In genomic region chr11:85833081-85833521, GRCm38 (mm10) we compare ENCODE assay signal across 7 mouse cellular contexts. TPM values are rescaled to one million over a fixed set of nuclear protein-coding genes. Genes with fewer than 3 reads are reported as not detected.
A peak's percentile ranks its signal among the peaks of the same experiment; 100 is the strongest.
DNase-seq lines count a peak whose midpoint lies in the region; ATAC-seq and TF ChIP-seq lines count a peak whose summit lies in the region.

No protein-coding gene starts in this region.

- no peak for DNase-seq in testis, postnatal 10 days (ENCODE audit: low spot score)
- peak; percentile 37 for DNase-seq in forebrain, embryonic 14.5 days (ENCODE audit: low spot score)
- peak; percentile 70 for DNase-seq in limb, embryonic 11.5 days (ENCODE audit: low spot score)
- no peak for DNase-seq in left cerebral cortex, adult 8-10 months (ENCODE audit: low spot score in 2 of 2)
- DNase-seq in thymus, postnatal 0 days (ENCODE audit: low spot score) = no peak

- peaks cover 4% of the 10 kb centered on the region for H3K27me3 ChIP-seq in testis, adult 2 months (ENCODE audit: control insufficient read depth, insufficient read depth, low read length)
- H3K27me3 ChIP-seq in forebrain, embryonic 14.5 days (replicated peaks; ENCODE audit: control insufficient read depth, insufficient read depth, low read length) = peaks cover 81% of the 10 kb centered on the region
- peaks cover 75% of the 10 kb centered on the region for H3K27me3 ChIP-seq in limb, embryonic 11.5 days (ENCODE audit: control insufficient read depth, insufficient read depth, low read length)
- peaks cover 96% of the 10 kb centered on the region for H3K27me3 ChIP-seq in neural tube, embryonic 12.5 days (replicated peaks)

- 1% methylated on average over 21 of the region's 54 CpGs for WGBS in forebrain, embryonic 14.5 days
- WGBS in limb, embryonic 11.5 days = under 1% methylated on average over 38 of the region's 54 CpGs
- under 1% methylated on average over 30 of the region's 54 CpGs for WGBS in neural tube, embryonic 12.5 days

- H3K9ac ChIP-seq in forebrain, embryonic 14.5 days (ENCODE audit: low read length) = peak overlapping the region; percentile 41; the same call in 1 of the 2 replicates
- peak overlapping the region; percentile 82 for H3K9ac ChIP-seq in limb, embryonic 11.5 days (ENCODE audit: low read length)
- peak overlapping the region; percentile 65 for H3K9ac ChIP-seq in neural tube, embryonic 12.5 days

- H3K4me3 ChIP-seq in testis, adult 2 months (ENCODE audit: control insufficient read depth, low read depth, low read length) = peak overlapping the region; percentile 63
- peak overlapping the region; percentile 29 for H3K4me3 ChIP-seq in forebrain, embryonic 14.5 days (ENCODE audit: low read depth, low read length)
- peak overlapping the region; percentile 61 for H3K4me3 ChIP-seq in limb, embryonic 11.5 days (ENCODE audit: low read depth, low read length)
- peak overlapping the region; percentile 46 for H3K4me3 ChIP-seq in neural tube, embryonic 12.5 days

- peak; percentile 16; the same call in 1 of the 2 replicates for ATAC-seq in forebrain, embryonic 14.5 days
- no peak for ATAC-seq in limb, embryonic 11.5 days (ENCODE audit: insufficient number of reproducible peaks, low FRiP score, low TSS enrichment, low read depth)
- no peak for ATAC-seq in neural tube, embryonic 12.5 days (ENCODE audit: low FRiP score, low read depth)

- no peaks in the 10 kb centered on the region for H3K36me3 ChIP-seq in testis, adult 2 months (ENCODE audit: control insufficient read depth, insufficient read depth, low read length)
- no peaks in the 10 kb centered on the region for H3K36me3 ChIP-seq in forebrain, embryonic 14.5 days (ENCODE audit: control insufficient read depth, insufficient read depth, low read length)
- no peaks in the 10 kb centered on the region for H3K36me3 ChIP-seq in limb, embryonic 11.5 days (ENCODE audit: control insufficient read depth, insufficient read depth, low read length)
- no peaks in the 10 kb centered on the region for H3K36me3 ChIP-seq in neural tube, embryonic 12.5 days

- peaks cover 34% of the 10 kb centered on the region for H3K4me1 ChIP-seq in testis, adult 2 months (ENCODE audit: control insufficient read depth, insufficient read depth, low read length)
- peaks cover 13% of the 10 kb centered on the region for H3K4me1 ChIP-seq in forebrain, embryonic 14.5 days (ENCODE audit: control insufficient read depth, insufficient read depth, low read length)
- peaks cover 37% of the 10 kb centered on the region for H3K4me1 ChIP-seq in limb, embryonic 11.5 days (ENCODE audit: control insufficient read depth, insufficient read depth, low read length)
- H3K4me1 ChIP-seq in neural tube, embryonic 12.5 days = peaks cover 38% of the 10 kb centered on the region

- TF ChIP-seq POLR2A in testis, adult 2 months (IDR thresholded peaks at IDR 0.05; ENCODE audit: control insufficient read depth, low read depth, low read length) = no peak

- peak overlapping the region; percentile 60 for H3K4me2 ChIP-seq in forebrain, embryonic 14.5 days (ENCODE audit: low read length)
- H3K4me2 ChIP-seq in limb, embryonic 11.5 days (ENCODE audit: low read depth, severe bottlenecking) = peak overlapping the region; percentile 90
- peak overlapping the region; percentile 72 for H3K4me2 ChIP-seq in neural tube, embryonic 12.5 days (replicated peaks)

- TF ChIP-seq CTCF in testis, adult 2 months (IDR thresholded peaks at IDR 0.05; ENCODE audit: control insufficient read depth, insufficient read depth, insufficient replicate concordance, low read depth, low read length) = no peak

- no peaks in the 10 kb centered on the region for H3K9me3 ChIP-seq in forebrain, embryonic 14.5 days (replicated peaks; ENCODE audit: control insufficient read depth, low read length)
- no peaks in the 10 kb centered on the region; the same call in 1 of the 2 replicates for H3K9me3 ChIP-seq in limb, embryonic 11.5 days (ENCODE audit: control insufficient read depth, low read length)
- H3K9me3 ChIP-seq in neural tube, embryonic 12.5 days = no peaks in the 10 kb centered on the region

- H3K27ac ChIP-seq in testis, adult 2 months (ENCODE audit: control insufficient read depth, insufficient read depth, low read depth, low read length) = 0 out of 2 replicates have a peak overlapping the region, but pooled peaks have one; percentile 34
- no peak overlapping the region for H3K27ac ChIP-seq in forebrain, embryonic 14.5 days (ENCODE audit: low read depth, low read length)
- H3K27ac ChIP-seq in limb, embryonic 11.5 days (replicated peaks; ENCODE audit: low read depth, low read length) = peak overlapping the region; percentile 90
- no peak overlapping the region for H3K27ac ChIP-seq in neural tube, embryonic 12.5 days

RNA-seq across cellular contexts. Expression of gene Tbx2, which starts 0.8 kb away (rescaled TPM):
- 2.3 and 4.0 TPM in 2 replicates for polyA plus RNA-seq in testis, adult 2 months (2012; rRNA removed)
- 0.48 and 0.64 TPM in 2 replicates for polyA plus RNA-seq in forebrain, embryonic 14.5 days (2014; fragmentation: Nextera tagmentation; extraction: Ambion mirVana)
- 11.3 and 14.9 TPM in 2 replicates for polyA plus RNA-seq in limb, embryonic 11.5 days (2014; fragmentation: Nextera tagmentation; extraction: Ambion mirVana)
- 4.7 and 5.3 TPM in 2 replicates for polyA plus RNA-seq in neural tube, embryonic 12.5 days (2016; fragmentation: Nextera tagmentation; extraction: Ambion mirVana)
- 1 to 10 TPM; 1.8 to 2.3 (median 2.0) TPM for total RNA-seq in left cerebral cortex, adult 8-10 months (2022)
- polyA plus RNA-seq in thymus, postnatal 0 days (2015; fragmentation: Nextera tagmentation; extraction: Ambion mirVana) = 0.58 and 1.0 TPM in 2 replicates

RNA-seq across cellular contexts. Expression of gene Gm11444, which starts 17.0 kb away (rescaled TPM):
- 5.7 and 8.4 TPM in 2 replicates for polyA plus RNA-seq in testis, adult 2 months (2012; rRNA removed)
- not detected in 2 replicates for polyA plus RNA-seq in forebrain, embryonic 14.5 days (2014; fragmentation: Nextera tagmentation; extraction: Ambion mirVana)
- not detected in 2 replicates for polyA plus RNA-seq in limb, embryonic 11.5 days (2014; fragmentation: Nextera tagmentation; extraction: Ambion mirVana)
- polyA plus RNA-seq in neural tube, embryonic 12.5 days (2016; fragmentation: Nextera tagmentation; extraction: Ambion mirVana) = not detected in 2 replicates
- not detected for total RNA-seq in left cerebral cortex, adult 8-10 months (2022)
- not detected in 2 replicates for polyA plus RNA-seq in thymus, postnatal 0 days (2015; fragmentation: Nextera tagmentation; extraction: Ambion mirVana)

RNA-seq across cellular contexts. Expression of gene Tbx4, which starts 53.1 kb away (rescaled TPM):
- 0.61 TPM in 2 replicates for polyA plus RNA-seq in testis, adult 2 months (2012; rRNA removed)
- 0.11 and 0.13 TPM in 2 replicates for polyA plus RNA-seq in forebrain, embryonic 14.5 days (2014; fragmentation: Nextera tagmentation; extraction: Ambion mirVana)
- 36.3 and 36.7 TPM in 2 replicates for polyA plus RNA-seq in limb, embryonic 11.5 days (2014; fragmentation: Nextera tagmentation; extraction: Ambion mirVana)
- 0.39 and 0.61 TPM in 2 replicates for polyA plus RNA-seq in neural tube, embryonic 12.5 days (2016; fragmentation: Nextera tagmentation; extraction: Ambion mirVana)
- total RNA-seq in left cerebral cortex, adult 8-10 months (2022) = under 1 TPM in 3 of 4 experiments, not detected in 1; 0.13 to 0.33 (median 0.21) TPM
- 0.04 TPM in 1 of 2 replicates, not detected in the other for polyA plus RNA-seq in thymus, postnatal 0 days (2015; fragmentation: Nextera tagmentation; extraction: Ambion mirVana)

Comparison
In these comparisons a context has a peak if more than half of its experiments do, and no peak if none do; other contexts are left out.
1. H3K27ac ChIP-seq: peak in testis, adult 2 months (single experiment) and limb, embryonic 11.5 days (single experiment); none in forebrain, embryonic 14.5 days (single experiment) and neural tube, embryonic 12.5 days (single experiment).
2. DNase-seq: peak in forebrain, embryonic 14.5 days (single experiment) and limb, embryonic 11.5 days (single experiment); none in testis, postnatal 10 days (single experiment), left cerebral cortex, adult 8-10 months (0 of 2) and thymus, postnatal 0 days (single experiment).
3. RNA of gene Tbx4, which starts 53.1 kb away (polyA plus RNA-seq): 36.3 to 36.7 TPM in limb, embryonic 11.5 days; 0.61 TPM in testis, adult 2 months, 0.39 to 0.61 TPM in neural tube, embryonic 12.5 days, 0.11 to 0.13 TPM in forebrain, embryonic 14.5 days and 0.04 TPM in thymus, postnatal 0 days; every median in the first group is over 10 times any median in the second.
4. Peak in every context shown above with its lines, with median percentiles within 50 percentile points of each other: H3K4me3 ChIP-seq, H3K4me2 ChIP-seq and H3K9ac ChIP-seq.